Mouse (Mus musculus) naive thymus-derived CD4-positive, alpha-beta T cell, adult 5 months (primary cell): Measurements from ENCODE around the gene Sfta2. TPM values are rescaled to one million over a fixed set of nuclear protein-coding genes. Genes with fewer than 3 reads are reported as not detected.

ENCODE experiments used
- polyA plus RNA-seq: library from polyadenylated mRNA; unstranded; fragments of 100-300 nt; shearing (Covaris generic); gene quantifications from one replicate; pipeline ENCODE4 v1.2.1, GENCODE M21; 2017

The Sfta2 gene
- not detected for polyA plus RNA-seq

DNA sequence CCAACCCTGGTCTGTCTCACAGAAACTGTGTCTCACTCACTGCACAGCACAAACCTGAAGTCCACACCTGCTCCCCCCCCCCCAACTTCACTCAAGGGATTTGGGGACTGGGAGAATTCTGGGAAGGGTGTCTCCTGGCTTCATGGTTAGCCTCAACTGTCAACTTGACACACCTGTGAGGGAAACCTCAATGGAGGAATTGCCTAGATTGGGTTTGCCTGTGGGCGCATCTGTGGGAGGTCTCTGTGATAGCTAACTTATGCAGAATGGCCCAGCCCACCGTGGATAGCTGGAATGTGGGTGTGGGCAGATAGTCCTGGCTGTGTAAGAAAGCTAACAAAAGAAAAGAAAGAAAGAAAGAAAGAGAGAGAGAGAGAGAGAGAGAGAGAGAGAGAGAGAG, at the start of gene Sfta2:
Gene Sfta2, plus strand, starts transcription at position 301 of the 400 bp plus-strand sequence.

DNA sequence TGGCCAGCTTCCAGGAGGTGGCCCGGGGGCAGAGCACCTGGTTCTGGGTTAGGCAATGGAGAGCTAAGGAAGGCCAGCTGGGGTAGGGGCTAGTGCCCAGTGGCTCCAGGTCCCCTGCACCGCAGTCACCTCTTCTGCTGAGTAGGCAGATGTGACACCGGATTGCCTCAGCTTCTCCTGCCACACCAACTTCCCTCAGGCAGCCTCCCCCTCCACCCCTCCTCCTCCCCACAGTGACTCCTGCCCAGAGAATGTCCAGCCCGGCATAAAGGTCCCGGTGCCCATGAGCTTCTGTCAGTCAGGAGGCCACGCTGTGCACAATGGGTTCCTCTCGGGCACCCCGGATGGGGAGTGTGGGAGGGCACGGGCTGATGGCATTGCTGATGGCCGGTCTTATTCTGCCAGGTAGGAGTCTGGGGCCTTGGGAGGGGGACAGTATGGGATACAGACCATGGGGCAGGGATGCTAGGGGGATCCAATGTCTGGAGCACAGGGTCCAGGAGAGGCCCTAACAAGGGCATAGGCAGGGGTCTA, 49.4 kb upstream of the Sfta2 start, which contains the start of gene Cdsn:
Gene Cdsn, plus strand, starts transcription at position 248 of the 534 bp plus-strand sequence.

DNA sequence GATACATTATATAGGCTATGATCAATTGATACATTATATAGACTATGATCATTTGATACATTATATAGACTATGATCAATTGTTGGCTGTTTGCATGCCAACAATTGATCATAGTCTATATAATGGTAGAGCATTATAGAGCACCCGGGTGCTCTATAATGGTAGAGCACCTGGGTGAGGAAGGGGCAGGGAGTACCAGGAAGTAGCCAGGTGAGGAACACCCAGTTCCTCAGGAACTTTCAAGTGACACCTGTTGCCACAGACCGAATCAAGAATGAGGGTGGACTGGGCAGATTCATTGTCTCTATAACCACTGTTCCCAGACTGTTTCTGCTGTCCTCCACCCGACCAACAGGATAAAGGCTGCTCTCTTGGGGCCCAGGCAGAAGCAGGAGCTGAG, 34.2 kb upstream of the Sfta2 start, which contains the start of gene 2300002M23Rik:
Gene 2300002M23Rik, plus strand, starts transcription at position 301 of the 400 bp plus-strand sequence.

DNA sequence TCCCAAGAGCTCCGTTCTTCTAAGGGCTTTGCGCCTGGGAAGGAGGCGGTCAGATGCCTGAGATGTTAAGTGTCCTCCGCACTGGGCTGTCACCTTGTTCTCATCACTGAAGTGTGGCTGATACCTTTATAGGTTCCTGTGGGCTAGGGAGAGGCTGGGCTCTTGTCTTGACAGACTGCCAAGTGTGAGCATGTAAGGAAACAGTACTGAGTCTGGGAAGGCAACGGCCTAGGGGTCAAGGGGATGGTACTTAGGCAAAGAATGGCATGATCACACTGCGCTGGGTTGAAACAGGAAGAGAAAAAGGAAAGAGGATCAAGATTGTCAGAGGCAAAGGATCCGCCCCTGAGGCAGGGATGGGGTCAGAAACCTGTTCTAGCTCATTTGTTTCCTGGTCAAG, 25.2 kb downstream of the Sfta2 start, which contains the start of gene Gm9573:
Gene Gm9573, minus strand, starts transcription at position 101 of the 400 bp plus-strand sequence.

DNA sequence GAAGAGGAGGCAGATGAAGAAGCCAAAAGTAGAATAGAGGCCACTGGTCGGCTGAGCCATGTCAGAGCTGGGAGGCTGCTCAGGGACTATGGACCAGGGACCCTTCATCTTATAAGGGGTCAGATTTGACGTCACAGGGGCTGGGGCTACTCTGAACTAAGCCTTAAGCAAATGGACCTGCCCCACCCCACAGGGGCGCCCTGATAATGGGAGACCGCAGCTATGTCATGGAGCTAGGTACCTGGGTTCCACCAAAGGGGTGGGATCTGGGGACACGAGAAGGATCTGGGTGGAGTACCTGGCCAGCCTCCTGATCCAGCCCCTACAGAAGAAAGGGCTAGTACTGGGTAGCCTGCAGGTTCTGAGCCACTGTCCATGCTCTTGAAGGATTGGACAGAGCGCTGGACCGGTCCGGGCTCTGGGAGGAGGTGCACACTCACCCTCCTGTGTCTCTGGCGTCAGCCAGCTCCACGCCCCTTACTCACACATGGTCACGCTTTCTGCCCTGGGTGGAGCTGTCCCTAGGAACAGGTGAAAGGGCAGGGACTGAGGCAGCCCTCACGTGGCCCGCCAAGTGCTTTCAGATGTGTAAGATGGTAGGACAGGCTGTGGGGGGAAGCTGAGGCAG, 42.4 kb downstream of the Sfta2 start, which contains the start of gene Mucl3:
Gene Mucl3, minus strand, starts transcription at position 87 of the 628 bp plus-strand sequence.

DNA sequence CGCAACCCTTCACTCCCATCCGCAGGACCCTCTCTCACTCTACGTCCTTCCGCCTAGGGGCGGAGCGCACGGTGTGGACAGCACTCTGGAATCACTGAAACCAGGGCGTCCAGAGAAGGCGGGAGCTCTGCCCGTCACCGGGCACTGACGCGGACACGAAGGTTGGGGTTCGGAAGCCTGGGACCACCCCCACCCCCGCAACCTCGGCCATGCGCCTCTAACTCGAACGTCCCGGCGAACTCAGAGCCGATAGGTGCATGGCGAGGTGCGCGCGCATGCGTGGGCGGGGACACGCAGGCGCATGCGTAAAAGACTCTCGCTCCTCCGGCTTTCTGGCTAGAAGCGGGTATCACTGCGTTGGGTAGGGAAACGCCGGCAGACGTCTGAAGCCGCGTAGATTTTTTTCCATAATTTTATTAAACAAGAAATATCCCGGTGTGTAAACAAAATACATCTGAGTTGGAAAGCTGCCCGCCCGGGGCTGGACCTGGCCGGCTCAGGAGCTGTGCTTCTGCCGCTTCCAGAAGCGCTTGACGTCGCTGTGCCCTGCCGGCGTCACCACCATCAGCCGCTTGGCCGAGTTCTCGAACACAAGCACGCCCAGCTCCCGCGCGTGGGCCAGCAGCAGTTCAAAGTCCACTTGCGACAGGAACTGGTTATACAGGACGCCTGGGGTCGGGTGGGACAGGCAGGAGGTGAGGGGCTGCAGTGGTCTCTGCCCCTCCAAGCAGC, 66.2 kb downstream of the Sfta2 start, which contains the start of gene Vars2:
Gene Vars2, minus strand, starts transcription at position 259 of the 732 bp plus-strand sequence.

DNA sequence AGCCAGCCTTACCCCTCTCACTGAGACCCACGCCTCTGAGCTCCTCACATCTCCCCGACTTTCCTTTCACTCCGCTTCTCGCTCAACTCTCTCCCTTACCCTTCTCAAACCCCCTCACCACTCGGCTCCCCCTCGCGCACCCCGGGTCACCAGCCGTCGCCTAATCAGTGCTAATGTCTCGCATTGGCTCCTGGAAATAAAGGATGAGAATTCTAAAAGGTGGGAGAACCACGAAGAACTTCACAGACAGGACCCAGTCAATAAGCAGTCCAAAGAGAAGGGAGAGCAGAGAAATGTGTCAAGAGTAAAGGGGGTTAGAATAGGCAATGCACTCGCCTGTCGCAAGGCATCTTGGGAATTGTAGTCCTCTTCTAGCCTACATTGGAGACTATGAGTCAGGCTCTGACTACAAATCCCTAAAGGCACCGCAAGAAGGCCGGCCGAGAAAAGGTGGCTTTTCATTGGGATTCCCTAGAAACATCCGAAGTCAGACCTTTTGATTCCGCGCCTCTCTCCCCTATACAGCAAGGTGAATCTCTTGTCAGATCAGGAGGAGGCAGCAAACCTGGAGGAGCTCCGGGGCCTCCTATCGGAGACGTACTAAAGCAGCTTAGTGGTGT, 72.2 kb downstream of the Sfta2 start, which contains the start of gene Gtf2h4:
Gene Gtf2h4, minus strand, starts transcription at position 324 of the 620 bp plus-strand sequence.

Other genes with a start within 250 kb of the Sfta2 start
- gene H2-Q4, start 221.9 kb upstream of the Sfta2 start, polyA plus RNA-seq, result 50.9 TPM
- 505 TPM for gene H2-Q6, start 176.7 kb upstream of the Sfta2 start, polyA plus RNA-seq
- 1,681 TPM for gene H2-Q7, start 162.4 kb upstream of the Sfta2 start, polyA plus RNA-seq
- 24.6 TPM for gene H2-Q10, start 131.5 kb upstream of the Sfta2 start, polyA plus RNA-seq
- not detected for gene Pou5f1, start 95.5 kb upstream of the Sfta2 start, polyA plus RNA-seq
- gene Tcf19, start 84.7 kb upstream of the Sfta2 start, polyA plus RNA-seq, result 8.0 TPM
- gene Cchcr1, start 84.4 kb upstream of the Sfta2 start, polyA plus RNA-seq, result 2.9 TPM
- not detected for gene Psors1c2, start 68.3 kb upstream of the Sfta2 start, polyA plus RNA-seq
- not detected for gene Cdsn, start 49.4 kb upstream of the Sfta2 start, polyA plus RNA-seq
- gene 2300002M23Rik, start 34.1 kb upstream of the Sfta2 start, polyA plus RNA-seq, result not detected
- gene Gm9573, start 25.1 kb downstream of the Sfta2 start, polyA plus RNA-seq, result not detected
- not detected for gene Mucl3, start 42.1 kb downstream of the Sfta2 start, polyA plus RNA-seq
- gene Vars2, start 66.0 kb downstream of the Sfta2 start, polyA plus RNA-seq, result 26.4 TPM
- 16.5 TPM for gene Gtf2h4, start 72.2 kb downstream of the Sfta2 start, polyA plus RNA-seq
- 10.6 TPM for gene Ddr1, start 103.1 kb downstream of the Sfta2 start, polyA plus RNA-seq
- not detected for gene Ier3, start 220.1 kb downstream of the Sfta2 start, polyA plus RNA-seq
- gene Flot1, start 221.7 kb downstream of the Sfta2 start, polyA plus RNA-seq, result 40.9 TPM
- gene Tubb5, start 236.8 kb downstream of the Sfta2 start, polyA plus RNA-seq, result 73.9 TPM
- gene Mdc1, start 240.0 kb downstream of the Sfta2 start, polyA plus RNA-seq, result 12.0 TPM